ENCODE assay signal across 9 mouse cellular contexts in genomic region chr4:126131290-126132121, GRCm38 (mm10). TPM values are rescaled to one million over a fixed set of nuclear protein-coding genes. Genes with fewer than 3 reads are reported as not detected.
DNase-seq lines count a peak whose midpoint lies in the region; ATAC-seq and TF ChIP-seq lines count a peak whose summit lies in the region.
"Had no signal": no experiment of that assay in that cellular context is flagged by ENCODE, and none has a peak within 500 bp of the region (broad histone marks: within the 10 kb centered on the region; RNA-seq: fewer than 3 reads in every experiment).

No protein-coding gene starts in this region.

- no peak overlapping the region for H3ac ChIP-seq in myocyte (ENCODE audit: control insufficient read depth, insufficient read length)

- H3K27me3 ChIP-seq in limb, embryonic 15.5 days: no peaks in the 10 kb centered on the region
- no peaks in the 10 kb centered on the region for H3K27me3 ChIP-seq in myocyte (ENCODE audit: control insufficient read depth, insufficient read depth, insufficient read length)
- H3K27me3 ChIP-seq: CH12.LX had no signal

- no peak overlapping the region for H3K4me3 ChIP-seq in limb, embryonic 15.5 days
- no peak overlapping the region for H3K4me3 ChIP-seq in myocyte

- no peak overlapping the region for H3K9ac ChIP-seq in limb, embryonic 15.5 days

- peak overlapping the region; percentile 77 for H3K27ac ChIP-seq in limb, embryonic 15.5 days

- no peak overlapping the region for H3K4me2 ChIP-seq in limb, embryonic 15.5 days
- peak overlapping the region; percentile 53 for H3K4me2 ChIP-seq in myocyte (ENCODE audit: low read depth)

- H3K79me2 ChIP-seq in myocyte (ENCODE audit: control insufficient read depth, insufficient read depth): peaks cover 11% of the 10 kb centered on the region

- no peaks in the 10 kb centered on the region for H3K9me3 ChIP-seq in limb, embryonic 15.5 days

- H3K4me1 ChIP-seq in limb, embryonic 15.5 days: peaks cover 34% of the 10 kb centered on the region

- TF ChIP-seq POLR2A in myocyte (IDR thresholded peaks at IDR 0.05; ENCODE audit: insufficient read length, low read depth): no peak

- no peak for ATAC-seq in limb, embryonic 15.5 days (ENCODE audit: insufficient number of reproducible peaks, low FRiP score, low TSS enrichment, low read depth)

- H3K36me3 ChIP-seq in limb, embryonic 15.5 days: peaks cover 66% of the 10 kb centered on the region
- peaks cover 59% of the 10 kb centered on the region for H3K36me3 ChIP-seq in myocyte (ENCODE audit: control insufficient read depth, insufficient read depth)

- 43% methylated on average over 10 of the region's 10 CpGs for WGBS in limb, embryonic 15.5 days

- peak; percentile 36 to 54 for DNase-seq in cerebellum, postnatal 25 days
- no peak for DNase-seq in cerebellum, postnatal 36 days
- DNase-seq in adrenal gland, postnatal 10 days: peak; percentile 56
- peak; percentile 45 to 66 for DNase-seq in frontal cortex, adult 2 months (ENCODE audit: extremely low spot score in 1 of 2, low spot score in 1 of 2)
- peak; percentile 75 for DNase-seq in kidney, adult 11 months
- DNase-seq in c-Kit-positive CD71-positive TER-119-positive erythroid progenitor cells, embryonic 14.5 days (ENCODE audit: low spot score): no peak

TF ChIP-seq in myocyte, 11 proteins besides CTCF, POLR2A, EP300 and RAD21:
- peak in 1 of 3 experiments; percentile 1 for TF ChIP-seq MYOD1 (IDR thresholded peaks at IDR 0.05; ENCODE audit: control insufficient read depth in 1 of 3, insufficient read length in 2 of 3, low read depth in 2 of 3)
- no peak for TF ChIP-seq MAX (IDR thresholded peaks at IDR 0.05; ENCODE audit: low read depth)
- no peak for TF ChIP-seq MYOG (IDR thresholded peaks at IDR 0.05; ENCODE audit: control insufficient read depth in 1 of 3, insufficient read depth in 1 of 3, insufficient read length in 2 of 3, low read depth in 2 of 3)
- no peak for TF ChIP-seq CEBPB (IDR thresholded peaks at IDR 0.05; ENCODE audit: insufficient read depth, poor library complexity, severe bottlenecking)

RNA-seq across cellular contexts. Expression of gene Eva1b, which starts 16.0 kb away (rescaled TPM):
- total RNA-seq in adrenal gland, postnatal 10 days (2021): 10 to 100 TPM; 36.3 to 41.2 TPM
- polyA plus RNA-seq in frontal cortex, adult 2 months (2012; rRNA removed): 8.6 and 9.3 TPM in 2 replicates
- 81.0 and 86.3 TPM in 2 replicates for polyA plus RNA-seq in limb, embryonic 15.5 days (2015; fragmentation: Nextera tagmentation; extraction: Ambion mirVana)
- polyA plus RNA-seq in myocyte (2012; fragmentation: generic; extraction: Trizol): 28.6 TPM

RNA-seq across cellular contexts. Expression of gene Stk40, which starts 27.7 kb away (rescaled TPM):
- total RNA-seq in adrenal gland, postnatal 10 days (2021): 10 to 100 TPM; 48.4 to 53.0 TPM
- 18.9 and 22.2 TPM in 2 replicates for polyA plus RNA-seq in frontal cortex, adult 2 months (2012; rRNA removed)
- 32.4 and 35.4 TPM in 2 replicates for polyA plus RNA-seq in limb, embryonic 15.5 days (2015; fragmentation: Nextera tagmentation; extraction: Ambion mirVana)
- polyA plus RNA-seq in myocyte (2012; fragmentation: generic; extraction: Trizol): 25.9 TPM

RNA-seq across cellular contexts. Expression of gene Sh3d21, which starts 31.8 kb away (rescaled TPM):
- total RNA-seq in adrenal gland, postnatal 10 days (2021): 1 to 10 TPM; 3.3 to 3.9 TPM
- polyA plus RNA-seq in frontal cortex, adult 2 months (2012; rRNA removed): 1.0 TPM in 2 replicates
- 12.1 and 13.8 TPM in 2 replicates for polyA plus RNA-seq in limb, embryonic 15.5 days (2015; fragmentation: Nextera tagmentation; extraction: Ambion mirVana)
- polyA plus RNA-seq in myocyte (2012; fragmentation: generic; extraction: Trizol): 0.23 TPM

RNA-seq across cellular contexts. Expression of gene Lsm10, which starts 35.1 kb away (rescaled TPM):
- total RNA-seq in adrenal gland, postnatal 10 days (2021): 10 to 100 TPM; 18.2 to 23.2 TPM
- polyA plus RNA-seq in frontal cortex, adult 2 months (2012; rRNA removed): 25.3 and 26.7 TPM in 2 replicates
- polyA plus RNA-seq in limb, embryonic 15.5 days (2015; fragmentation: Nextera tagmentation; extraction: Ambion mirVana): 50.1 and 51.2 TPM in 2 replicates
- polyA plus RNA-seq in myocyte (2012; fragmentation: generic; extraction: Trizol): 50.5 TPM

Comparison
In these comparisons a context has a peak if more than half of its experiments do, and no peak if none do; other contexts are left out.
1. DNase-seq: peak in cerebellum, postnatal 25 days (2 of 2), adrenal gland, postnatal 10 days (single experiment), frontal cortex, adult 2 months (2 of 2) and kidney, adult 11 months (single experiment); none in cerebellum, postnatal 36 days (0 of 2) and c-Kit-positive CD71-positive TER-119-positive erythroid progenitor cells, embryonic 14.5 days (single experiment).